Mouse (Mus musculus) B cell, adult 2 months (primary cell): Measurements from ENCODE around the gene Sorcs3.

Experiments used
- DNase-seq, 2 experiments: peaks; one replicate each; pipeline ENCODE4 v3.0.0; 2022

Gene Sorcs3

DNA sequence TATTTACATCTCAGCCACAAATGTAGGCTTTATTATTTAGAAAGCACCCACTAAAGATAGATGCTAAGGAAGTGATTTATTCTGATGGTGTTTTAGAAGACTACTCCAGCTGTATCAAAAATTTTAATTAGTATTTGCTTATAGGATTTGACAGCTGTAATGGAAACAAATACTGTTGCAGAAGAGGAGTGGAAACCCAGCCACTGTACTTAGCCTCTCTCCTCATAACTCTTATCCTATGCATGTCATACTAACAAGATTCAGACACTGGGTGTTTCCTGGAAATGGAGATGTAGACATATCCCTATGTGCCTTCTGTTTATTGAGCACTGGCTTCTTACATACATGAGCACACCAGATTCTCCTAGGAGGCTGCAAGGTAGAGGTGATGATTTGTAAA lies 338.5 kb downstream of the Sorcs3 start:
- DNase-seq: no peak

DNA sequence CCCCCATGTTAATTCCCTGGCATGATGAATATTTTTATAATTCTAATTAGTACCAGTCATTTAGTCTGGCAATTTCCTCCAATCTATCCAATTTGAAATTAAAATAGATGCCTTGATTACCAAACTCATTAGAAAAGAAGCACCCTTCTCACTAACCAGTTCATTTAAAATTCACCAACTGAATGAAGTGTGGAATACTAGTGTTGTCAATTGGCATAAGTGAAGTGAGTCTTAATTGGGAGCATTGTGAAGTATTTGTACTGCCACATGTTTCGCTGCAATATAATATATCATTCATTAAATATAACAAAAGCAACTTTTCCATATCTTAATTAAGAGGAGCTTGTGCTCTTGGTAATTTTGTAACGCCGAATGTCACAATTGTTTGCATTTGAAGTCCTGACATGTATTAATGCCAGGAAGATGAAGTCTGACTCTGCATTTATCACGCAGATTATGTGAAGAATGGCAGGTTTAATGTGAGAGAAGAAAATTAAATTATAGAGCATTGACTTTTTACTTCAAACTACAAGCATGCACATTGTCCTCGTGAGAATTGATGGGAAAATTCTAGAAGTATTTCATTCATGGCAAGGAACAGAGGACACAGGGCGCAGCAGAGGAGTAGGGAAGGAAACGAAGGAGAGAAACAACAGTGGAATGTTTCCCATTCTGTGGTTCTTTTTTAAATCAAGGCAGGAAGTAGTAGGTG lies 339.8 kb downstream of the Sorcs3 start:
- no peak for DNase-seq

DNA sequence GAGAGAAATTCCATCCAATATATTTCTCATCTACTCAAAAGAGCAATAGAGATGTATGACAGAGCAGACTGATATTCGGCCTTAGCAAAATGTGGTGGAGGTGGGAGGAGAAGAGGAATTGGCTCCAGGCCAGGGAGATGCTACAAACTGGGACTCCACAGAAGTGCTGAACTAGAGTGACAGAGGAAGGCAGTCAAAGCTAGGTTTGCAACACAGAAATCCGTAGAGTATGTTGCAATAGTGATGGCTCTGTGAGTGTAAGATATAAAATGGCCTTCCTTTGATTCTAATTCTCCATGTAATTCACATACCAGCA lies 340.3 kb downstream of the Sorcs3 start:
- DNase-seq: no peak

DNA sequence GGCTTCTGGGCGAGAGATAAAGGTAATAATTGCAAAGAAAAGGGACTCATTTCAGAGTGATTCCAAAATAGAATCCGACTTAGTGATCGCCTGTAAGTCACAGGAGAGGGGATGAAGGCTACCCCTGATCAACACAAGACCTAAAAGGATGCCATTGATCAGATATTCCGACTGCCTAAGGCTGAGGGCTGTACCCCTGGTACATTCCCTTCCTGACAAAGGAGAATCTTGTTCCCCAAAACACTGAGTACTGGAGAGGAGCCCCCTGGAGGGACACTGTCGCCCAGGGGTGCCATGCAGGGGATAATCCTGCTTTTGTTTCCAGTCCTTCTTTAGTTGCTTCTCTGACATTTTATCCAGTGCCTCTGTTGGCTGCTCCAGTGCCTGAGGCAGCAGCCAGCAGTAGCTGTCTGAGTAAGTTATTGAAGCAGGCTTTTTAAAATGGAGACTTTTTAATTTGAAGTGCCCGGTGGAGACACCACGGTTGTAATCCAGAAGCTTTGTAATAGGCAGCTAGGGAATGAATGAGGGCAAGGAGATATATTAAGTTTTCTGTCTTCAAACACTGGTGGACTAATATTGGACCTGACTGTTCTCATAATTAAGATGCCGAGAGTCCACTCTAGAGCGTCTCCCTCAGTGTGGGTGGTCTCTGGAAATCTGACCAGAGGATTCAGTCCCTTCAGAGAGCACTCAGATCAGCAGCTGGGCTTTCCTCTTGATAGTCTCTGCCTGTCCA lies 342.5 kb downstream of the Sorcs3 start:
- no peak for DNase-seq

DNA sequence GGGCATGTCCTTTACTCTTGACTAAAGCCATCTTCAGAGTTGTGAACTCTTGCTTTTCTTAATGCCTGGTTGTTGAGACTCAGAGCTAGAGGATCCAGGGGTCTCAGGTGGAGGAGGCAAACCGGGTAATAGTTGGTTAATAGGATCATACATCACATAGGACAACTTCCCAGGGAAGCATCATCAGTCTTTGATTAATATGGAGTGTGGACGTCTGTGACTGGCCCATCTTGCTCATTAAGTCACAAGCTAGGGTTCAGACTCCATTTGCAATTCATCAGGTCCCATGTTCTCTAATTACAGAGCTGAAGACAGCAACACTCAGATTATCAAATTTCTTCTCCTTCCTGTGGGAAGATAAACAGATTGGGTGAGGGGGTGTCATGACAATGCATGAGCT lies 353.6 kb downstream of the Sorcs3 start:
- DNase-seq: no peak

DNA sequence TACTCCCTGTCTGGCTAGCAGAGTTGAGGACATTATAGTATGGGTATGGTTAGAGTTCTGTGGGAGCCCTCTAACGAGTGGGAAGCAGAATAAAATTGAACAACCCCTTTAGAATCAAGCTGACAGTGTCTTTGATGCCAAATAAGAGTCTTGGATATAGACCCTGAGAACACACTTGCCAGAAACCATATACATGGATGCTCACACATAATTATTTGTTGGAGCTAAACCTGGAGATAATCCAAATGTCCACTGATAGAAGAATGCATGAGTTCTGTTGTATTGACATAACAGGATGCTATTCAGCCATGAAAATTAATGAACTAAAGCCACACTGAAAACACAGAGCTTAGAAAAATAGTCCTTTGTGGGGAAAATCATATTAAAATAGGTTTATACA lies 369.9 kb downstream of the Sorcs3 start:
- DNase-seq: no peak

DNA sequence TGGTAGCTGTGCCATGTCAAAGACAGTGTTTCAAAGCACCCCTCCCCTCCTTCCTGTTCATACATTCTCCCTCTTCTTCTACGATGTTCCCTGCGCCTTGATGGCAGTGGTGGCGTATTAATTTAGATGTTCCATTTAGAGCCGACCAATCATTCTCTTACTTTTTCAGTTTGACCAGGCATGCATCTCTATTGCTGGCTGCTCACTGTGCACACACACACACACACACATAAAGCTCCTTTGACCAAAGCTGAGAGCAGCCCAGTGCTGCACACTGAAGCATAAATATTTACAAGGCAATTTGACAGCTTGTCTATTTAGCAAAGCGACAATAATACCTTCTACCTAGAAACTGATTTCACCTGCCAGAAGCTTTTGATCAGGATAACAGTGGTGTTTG lies 371.3 kb downstream of the Sorcs3 start:
- DNase-seq: no peak

DNA sequence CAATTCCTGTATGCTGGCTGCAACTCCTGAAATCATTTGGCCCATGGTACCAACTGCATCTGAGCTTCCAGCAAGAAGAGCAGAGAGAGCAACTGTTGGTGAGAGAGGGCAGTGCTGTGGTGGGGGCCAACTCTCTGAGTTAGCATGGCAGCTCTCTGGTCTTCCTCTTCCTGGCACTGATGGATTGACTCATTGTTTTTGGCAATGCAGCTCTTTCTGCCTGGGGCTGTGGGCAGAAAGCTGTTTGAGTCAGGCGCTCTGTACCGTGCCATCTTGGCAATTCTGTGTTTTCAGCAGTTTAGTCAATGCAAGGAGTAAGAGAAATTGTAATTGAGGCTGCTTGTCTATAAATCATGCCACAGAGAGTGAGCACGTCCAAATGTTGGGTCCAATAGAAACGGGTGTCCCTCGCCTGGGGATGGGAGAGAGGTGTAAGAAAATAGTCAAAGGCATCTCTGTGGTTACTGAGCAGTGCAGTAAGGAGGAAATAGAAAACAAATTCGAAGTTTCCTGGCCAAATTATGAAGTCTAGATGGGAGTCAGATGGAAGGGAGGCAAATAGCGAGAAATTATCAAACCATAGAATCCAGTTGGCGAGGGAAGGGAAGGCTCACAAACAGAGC lies 379.2 kb downstream of the Sorcs3 start:
- DNase-seq: no peak

DNA sequence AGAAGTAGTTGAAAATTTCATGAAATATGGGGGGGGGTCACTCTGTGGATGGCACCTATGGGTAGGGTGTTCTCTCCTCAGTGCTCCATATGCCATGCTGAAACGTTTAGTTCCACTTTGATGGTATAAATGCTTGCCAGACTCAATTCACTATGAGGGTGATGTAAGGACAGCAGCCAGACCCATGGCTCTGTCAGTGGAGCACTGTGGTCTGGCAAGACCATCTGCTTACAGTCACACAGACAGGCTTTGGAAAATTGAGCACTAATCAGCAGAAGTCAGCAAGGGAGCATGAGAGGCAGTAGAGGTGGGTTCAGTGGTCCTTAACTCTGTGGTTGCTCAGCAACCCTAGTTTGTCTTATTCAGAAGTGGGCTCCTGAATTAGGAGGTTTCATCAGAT lies 411.1 kb downstream of the Sorcs3 start:
- no peak for DNase-seq

DNA sequence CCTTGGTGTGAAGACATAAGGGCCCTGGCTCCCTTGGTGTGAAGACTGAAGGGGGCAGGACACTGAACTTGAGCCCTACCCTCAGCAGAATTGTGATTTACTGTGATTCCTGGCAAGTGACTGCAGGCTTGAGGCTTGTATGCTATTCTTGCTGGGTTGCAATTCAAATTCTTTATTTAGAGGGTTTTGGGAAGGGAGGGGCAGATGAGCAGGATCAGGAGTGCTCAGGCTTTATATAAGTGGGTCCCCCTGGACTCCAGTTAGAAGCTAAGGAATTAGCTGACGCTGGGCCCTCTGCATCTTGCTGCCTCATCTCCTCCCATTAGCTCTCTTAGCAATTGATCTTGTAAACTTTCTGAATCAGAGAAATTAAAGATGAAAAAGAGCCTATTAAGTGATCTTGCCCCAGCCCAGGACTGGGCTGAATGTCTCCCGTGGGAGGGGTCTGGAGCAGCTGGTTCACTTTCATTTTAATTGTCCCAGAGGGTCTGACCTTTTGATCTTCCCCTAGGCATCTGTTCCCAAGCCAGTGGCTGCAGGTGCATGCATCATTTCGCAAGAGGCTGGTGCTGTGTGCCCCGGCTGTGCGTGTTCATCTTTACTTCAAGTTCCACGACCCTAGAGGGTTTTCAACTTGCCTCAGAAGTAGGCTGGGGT lies 425.0 kb downstream of the Sorcs3 start:
- DNase-seq: no peak

DNA sequence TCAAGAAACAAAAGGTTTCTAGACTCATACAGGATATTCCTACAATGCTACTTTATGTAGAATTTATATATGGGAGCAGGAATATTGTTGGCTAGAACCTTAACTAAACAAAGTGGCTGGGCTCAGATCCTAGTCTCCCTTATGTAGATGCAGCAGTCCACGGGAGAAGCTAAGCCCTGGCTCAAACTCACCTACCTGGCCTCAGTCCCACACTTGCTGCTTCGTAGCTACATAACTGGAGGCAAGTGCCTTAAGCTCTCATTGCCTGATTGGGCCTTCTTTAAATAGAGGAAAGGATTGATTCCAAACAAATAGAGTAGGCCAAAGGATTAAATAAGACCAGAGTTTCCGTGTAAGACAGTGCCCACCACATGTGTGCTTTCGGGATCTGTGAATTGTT lies 436.7 kb downstream of the Sorcs3 start:
- no peak for DNase-seq

DNA sequence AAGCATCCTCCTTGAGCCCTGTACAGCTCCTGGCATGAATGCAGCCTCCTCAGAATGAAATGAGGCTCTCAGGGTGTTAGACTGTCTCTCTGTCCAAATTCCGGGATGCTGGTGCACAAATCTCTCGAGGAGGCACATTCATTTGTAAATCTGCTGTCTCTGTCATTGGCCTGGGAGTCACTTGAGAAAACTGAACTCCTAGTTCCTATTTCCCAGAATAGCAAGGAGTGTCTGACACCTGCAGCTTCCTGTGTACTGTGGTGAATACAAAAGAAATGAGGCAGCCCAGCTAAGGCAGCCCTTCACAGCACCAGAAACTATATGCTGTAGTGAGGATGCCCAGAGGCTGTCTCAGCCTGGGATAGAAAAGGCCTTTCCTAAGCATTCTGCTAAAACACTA lies 444.1 kb downstream of the Sorcs3 start:
- no peak for DNase-seq

DNA sequence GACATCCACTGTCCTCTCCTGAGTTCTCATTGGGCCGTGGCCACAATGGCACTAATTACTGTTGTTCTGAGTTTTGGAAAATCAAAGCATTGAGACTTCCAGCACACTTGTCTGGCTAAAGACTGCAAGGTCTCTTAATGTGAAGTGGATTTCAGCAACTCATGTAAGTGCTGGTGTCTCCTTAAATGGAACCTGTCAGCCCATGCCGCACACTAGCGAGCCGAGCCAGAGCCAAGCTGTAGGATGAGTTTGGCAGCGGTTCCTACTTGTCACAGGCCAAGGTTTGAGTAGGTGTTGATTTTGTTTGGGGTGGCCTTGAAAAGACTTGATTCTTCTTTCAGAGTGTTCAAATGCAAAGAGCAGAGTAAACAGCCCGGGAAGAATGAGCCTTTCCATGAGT lies 445.8 kb downstream of the Sorcs3 start:
- DNase-seq: no peak

DNA sequence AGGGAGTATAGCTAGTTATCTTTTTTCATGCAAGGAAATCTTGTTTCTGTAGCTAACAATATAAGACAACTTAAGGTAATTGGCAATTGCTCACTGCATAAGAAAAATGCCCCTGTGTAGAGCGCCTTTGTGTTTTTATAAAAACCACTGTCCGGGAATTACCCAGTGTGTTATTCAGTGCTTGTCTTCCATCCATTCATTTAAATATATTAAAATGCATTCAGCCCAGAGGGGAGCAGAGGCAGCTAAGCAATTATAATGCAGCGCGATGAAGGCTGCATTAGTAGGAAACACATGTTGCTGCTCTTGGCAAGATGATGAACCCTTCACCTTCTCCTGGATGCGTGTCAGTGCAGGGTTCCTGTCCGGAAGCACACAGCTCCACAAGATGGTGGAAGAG lies 454.4 kb downstream of the Sorcs3 start:
- no peak for DNase-seq

DNA sequence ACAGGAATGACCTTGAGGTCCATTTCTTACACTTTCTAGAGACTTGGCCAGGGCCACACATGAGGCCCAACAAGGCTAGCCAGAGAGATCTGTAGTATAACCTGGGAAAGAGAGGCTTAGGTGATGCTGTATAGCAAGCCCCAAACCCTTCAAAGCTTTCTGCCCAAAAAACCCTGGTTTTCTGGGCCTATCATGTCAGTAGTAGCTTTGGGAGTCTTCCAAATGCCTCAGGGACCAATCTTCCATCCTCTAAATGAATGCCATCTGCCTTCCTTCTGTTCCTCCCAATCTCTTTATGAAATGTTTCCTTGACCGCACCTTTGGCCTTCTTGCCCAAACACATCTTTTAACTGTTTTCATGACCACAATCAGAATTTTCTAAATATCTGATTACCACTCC lies 474.1 kb downstream of the Sorcs3 start:
- no peak for DNase-seq

DNA sequence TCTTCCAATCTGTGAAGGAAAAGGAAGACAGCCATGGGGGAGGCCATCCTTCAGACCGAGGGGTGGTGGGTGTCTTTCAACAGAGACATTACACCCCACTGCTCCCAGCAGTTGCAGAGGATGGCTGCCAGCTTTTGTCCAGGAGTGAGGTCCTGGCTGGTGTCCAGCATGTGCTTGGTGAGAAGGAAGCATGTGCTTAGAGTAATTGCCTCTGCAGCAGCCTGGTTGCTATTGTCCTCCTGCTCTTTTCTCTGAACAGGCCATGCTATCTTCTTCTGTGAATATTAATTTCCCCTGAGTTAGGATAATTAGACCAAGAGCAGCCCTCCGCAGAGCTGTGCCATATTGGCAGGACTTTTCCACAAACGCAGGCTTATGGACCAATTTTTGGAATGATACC lies 476.7 kb downstream of the Sorcs3 start:
- no peak for DNase-seq

DNA sequence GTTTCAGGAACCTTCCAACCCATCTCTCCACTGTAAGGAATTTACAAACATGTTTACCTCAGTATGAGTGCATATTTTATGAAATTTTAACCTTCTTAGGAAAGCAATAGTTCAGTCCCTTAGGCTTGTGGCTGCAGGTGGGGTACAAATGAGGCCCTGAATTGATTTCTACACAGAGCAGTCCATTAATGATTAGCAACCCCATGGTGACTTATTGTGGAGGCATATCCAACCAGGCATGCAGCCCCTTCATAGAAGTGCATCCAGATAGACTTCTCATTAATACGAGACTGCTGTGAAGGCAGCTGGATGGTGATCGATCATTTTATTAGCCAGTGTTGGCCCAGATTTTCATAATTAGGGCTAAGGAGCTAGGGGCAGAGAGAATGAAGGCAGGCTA lies 480.5 kb downstream of the Sorcs3 start:
- DNase-seq: no peak

DNA sequence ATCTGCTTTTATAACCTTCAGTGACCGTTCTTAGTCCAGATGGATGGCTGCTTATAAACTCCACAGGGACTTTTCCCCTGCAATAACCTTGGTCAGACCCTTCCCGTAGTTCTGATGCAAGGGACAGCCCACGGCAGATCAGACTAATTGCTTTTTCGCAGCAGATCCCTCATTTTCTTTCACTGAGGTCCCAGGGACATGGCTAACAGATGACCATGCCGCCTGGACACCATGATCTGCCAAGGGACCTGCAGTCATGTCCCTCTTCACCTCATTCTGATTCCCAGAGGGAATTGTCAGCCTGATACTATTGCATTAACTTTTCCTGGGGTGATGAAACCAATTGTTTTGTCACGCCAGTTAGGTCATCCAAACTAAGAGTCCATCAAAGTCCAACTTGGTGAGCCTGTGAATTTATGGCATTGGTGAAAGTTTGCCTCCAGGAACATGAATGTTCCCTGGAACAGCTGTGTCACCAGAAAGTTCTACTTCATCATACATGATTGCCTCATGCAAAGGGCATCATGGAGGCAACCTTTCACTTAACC lies 494.4 kb downstream of the Sorcs3 start:
- no peak for DNase-seq

DNA sequence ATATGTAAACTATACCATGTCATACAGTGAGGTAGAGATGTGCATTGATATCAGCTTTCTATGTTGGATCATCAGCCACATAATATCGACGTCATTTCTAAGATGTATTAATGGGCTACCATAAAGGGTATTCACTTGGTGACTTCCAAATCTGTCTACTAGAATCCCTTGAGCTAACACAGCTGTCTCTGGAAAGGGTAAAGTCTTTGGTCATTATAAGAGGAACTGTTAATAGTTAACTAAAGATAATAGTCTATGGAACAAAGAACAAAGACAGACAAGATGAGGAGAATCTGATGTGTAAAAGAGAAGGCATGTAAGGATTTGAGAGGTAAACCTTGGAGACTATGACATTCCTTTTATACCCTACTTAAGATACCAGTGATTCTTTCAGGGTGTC lies 497.9 kb downstream of the Sorcs3 start:
- DNase-seq: no peak

DNA sequence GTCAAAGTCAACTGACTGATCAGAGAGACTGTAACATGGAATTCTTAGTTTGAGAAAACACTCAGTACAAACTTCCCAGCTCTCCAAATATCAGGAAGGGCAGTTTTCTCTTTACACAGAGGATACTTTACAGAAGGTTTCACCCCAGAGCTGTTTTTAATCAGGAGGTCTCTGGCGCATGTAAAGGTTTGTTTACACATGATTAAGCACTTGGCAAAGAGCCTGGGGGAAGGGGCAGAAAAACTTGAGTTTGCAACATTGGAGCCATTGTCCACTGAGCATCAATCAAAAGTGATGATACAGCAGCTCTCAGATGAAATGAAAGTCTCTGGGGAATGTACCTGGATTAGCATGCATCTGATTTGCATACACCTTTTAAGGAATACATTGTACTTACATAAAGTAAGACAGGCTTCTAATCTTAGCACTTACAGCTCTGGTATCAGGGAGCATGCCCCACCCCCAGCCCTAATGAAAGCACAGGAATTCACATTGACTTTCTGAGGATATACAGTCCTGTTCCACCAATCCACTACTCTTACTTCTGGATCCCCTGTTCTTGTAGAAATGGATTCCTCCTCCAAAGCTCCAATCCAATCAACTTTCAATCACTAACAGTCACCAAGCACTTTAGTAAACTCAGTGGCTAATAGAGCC lies 500.6 kb downstream of the Sorcs3 start:
- no peak for DNase-seq

DNA sequence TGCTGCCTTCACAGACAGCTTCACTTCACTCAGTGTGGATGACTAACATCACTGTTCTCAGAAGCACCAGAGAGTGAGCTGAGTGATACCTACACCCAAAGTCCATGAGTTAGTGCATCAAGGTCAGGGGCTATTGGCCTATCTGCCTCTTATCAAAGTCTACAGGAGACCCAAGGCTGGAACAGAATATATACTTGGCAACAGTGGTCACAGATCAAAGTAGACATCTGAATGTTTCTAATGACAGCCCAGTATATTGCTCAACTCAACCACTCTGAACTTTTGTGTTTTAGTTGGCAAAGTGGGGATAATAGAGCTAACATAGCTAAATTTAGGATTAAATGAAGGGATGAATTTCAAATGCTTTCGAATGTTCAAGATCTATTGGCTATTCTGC lies 501.1 kb downstream of the Sorcs3 start:
- DNase-seq: no peak

DNA sequence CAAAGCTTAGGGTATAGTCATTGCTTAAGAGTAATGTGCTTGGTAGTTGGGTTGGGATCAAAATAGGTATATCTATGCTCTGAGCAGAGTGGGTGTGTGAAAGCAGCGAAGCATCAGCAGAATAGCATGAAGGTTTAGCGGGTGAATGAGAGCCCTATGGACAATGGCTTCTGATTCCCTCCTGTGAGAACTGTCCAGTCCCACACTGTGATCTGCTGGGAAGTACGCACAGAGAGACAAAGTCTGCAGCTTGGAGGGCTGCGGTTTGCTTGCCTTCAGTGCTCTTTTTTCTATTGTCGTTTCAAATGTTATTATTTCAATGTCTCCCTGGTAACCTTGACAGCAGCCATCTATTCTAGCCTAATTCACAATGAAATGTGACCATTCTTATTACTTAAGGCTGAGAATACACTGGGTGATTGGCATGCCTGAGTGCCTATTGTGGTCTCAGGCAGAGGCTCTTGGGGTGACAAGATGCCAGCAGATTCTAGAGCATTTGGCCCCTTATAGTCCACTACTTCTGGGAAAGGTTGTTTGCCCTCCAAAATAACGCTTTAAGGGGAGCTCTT lies 520.1 kb downstream of the Sorcs3 start:
- no peak for DNase-seq

DNA sequence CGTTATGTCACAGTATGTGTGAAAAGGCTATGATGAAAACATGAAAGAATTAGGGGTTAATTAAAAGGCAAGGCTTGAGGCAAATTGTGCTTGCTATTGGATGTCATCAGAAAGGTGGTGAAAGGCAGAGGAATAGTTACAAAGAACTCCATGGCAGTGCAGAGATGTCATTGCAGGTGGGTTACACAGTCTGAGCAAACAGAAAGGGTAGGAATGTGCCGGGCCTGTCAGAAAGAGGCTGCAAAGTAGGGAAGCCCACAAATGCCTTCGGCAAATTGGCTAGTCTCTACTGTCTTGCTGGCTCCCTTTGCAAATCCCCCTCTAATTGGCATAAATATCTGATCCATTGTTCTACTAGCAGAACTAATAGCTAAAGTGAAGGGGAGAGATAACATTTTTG lies 521.2 kb downstream of the Sorcs3 start:
- DNase-seq: no peak
